Mouse (Mus musculus) granulocyte monocyte progenitor cell, adult 5-6 weeks (primary cell): ENCODE measurements around the gene Zfp770. TPM values are rescaled to one million over a fixed set of nuclear protein-coding genes. Genes with fewer than 3 reads are reported as not detected.
"Not testable (repeated sequence)": the region's sequence is repeated elsewhere in the genome, so short reads cannot be mapped to it uniquely, and the experiment has no call there.

Source experiments
- ATAC-seq: replicated peaks from 2 replicates; pipeline ENCODE4 v1.8.0; 2016; ENCODE audit warnings: mild to moderate bottlenecking, moderate TSS enrichment, inconsistent platforms; ENCODE audit not compliant: poor library complexity, severe bottlenecking
- total RNA-seq, 2 experiments: library from RNA; stranded (forward) in 1 of 2; stranded (reverse) in 1 of 2; fragments of 200-712, 200-1000 nt in 1 of 2; fragments of >200 nt in 1 of 2; fragmentation: Nextera tagmentation in 1 of 2; gene quantifications; 2 replicates each; pipeline ENCODE4 v1.2.3; 2014 to 2017

The Zfp770 gene
- total RNA-seq (2014; fragmentation: Nextera tagmentation) = 13.3 and 14.2 TPM in 2 replicates
- 10.3 and 10.8 TPM in 2 replicates for total RNA-seq (2017)

DNA sequence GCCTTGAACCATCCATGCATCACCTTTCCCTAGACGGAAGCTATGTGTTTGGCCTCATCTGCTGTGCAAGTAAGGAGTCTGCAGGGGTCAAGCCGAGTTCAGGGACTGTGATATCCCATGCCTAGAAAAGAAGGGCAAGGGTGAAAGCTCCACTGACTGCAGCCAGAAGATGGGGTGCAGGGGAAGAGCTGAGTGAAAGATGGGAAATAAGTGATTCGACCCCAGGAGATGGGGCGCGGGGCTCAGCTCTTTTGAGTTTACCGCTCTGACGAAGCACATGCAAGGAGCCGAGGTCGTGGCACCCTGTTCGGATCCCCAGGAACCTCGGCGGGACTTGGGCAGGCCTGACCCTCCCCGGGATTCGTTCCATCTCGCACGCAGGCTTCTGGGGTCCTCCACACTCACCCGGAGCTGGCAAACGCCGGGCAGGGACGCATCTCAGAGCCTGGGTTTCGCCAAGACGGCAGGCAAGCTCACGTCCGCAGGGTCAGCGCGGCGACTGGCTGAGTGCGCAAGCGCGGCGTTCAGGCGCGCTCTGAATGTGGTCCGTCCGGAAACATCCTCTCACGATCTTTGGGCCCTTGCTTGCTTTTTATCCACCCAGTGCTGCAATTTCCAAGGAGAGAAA lies at the start of gene Zfp770:
Zfp770 (minus strand) TSS at position 538 of the 628 bp plus-strand sequence.
- ATAC-seq = peak; percentile 94

DNA sequence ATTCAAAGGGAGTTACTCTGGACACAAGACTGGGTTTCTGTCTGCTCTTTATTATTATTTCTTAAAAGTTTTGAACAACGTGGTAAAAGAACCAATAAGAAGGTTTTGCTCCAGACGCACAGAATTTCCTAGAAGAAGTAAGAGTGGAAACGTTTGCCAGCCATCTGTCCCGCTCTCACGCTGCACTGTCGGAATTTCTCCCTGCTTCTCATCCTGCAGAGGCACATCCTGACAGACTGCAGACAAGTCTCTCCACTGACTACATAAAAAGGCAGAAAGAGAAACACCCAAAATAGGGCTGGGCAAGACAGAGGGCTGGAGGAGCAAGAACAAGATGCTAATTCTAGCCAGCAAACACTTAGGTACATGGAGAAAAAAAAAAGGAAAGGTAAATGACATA lies 48.2 kb upstream of the Zfp770 start:
- no peak for ATAC-seq

DNA sequence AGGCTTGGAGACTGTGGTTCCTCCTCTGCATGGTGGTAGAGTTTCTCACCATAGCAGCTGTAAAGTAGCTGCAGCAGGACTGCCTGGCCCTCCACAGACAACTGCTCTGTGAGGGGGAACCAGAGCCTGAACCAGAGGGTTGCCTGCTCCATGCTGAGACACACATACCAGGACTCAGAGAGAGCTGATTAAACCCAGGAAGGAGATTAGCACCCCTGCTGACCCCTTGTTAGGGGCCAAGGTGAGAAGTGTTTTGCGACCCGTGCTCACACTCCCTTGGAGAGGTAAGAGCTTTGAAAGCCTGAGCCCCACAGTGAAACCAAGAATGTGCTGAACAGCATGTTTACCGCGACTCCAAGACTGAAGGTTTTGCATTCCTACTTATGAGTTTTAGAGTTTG lies 36.4 kb upstream of the Zfp770 start:
- no peak for ATAC-seq

DNA sequence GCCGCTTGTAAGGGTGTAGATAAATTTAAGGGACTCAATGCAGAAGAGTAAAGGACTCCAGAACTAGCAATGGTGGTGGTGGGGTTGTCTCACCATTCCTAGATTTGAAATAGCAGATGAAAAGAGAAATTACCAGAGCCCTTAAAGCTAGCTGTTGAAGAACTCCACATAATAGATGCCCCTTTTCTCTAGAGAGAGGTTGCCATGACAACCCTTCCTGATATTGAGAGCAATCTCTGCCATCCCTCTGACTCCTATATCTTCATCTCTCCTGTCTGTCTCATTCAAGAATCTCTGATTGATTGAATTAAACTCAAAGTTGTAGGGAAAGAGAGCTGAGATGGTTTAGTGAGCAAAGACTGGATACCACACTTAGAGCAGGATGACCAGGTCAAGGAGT lies 35.3 kb upstream of the Zfp770 start:
- no peak for ATAC-seq

DNA sequence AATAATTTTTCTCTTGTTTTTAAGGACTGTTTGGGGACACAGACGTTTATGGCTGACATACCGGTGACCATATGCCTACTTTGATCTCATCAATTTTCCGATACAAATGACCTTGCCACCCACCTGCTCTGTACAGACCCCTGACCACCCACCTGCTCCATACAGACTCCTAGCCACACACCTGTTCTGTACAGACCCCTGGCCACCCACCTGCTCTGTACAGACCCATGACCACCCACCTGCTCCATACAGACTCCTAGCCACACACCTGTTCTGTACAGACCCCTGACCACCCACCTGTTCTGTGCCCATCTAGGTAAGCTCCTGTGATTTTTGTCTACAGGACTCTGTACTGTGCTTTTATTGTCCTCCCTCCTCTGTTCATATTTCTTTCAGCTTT lies 34.3 kb upstream of the Zfp770 start:
- ATAC-seq = no peak

DNA sequence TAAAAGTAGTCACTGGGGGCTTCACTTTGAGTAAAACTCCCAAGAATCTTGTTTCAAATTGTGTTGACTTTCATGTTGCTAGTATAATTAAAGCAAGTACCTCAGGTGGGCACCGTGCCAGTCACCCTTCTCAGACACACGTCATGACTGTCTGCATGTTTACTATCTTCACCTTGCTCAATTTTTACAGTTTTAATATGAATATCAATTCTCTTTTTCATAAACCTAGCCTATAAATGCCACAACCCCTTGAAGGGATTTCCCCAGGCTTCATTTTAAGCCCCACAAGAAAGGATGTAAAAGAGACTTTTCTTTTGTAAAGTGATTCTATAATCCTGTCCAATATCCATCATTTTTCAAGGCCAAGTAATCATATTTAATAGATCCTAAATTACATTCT lies 30.0 kb upstream of the Zfp770 start:
- no peak for ATAC-seq

DNA sequence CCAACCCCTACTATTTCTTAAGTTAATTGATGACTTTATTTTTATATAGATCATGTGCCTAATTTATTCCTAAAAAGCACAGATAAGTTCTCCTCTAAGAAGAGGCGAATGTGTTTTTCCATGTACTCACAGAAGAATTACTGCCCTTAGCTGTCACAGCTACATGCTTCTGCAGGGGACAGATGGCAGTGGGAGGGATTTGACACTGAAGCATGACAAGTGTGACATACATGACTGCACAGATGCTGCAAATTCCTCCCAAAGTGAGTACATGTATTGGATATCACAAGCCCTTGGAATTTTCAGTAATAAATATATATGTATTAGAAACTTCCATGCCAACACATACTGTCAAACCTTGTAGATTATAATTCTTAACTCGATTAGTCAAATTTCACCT lies 27.4 kb upstream of the Zfp770 start:
- no peak for ATAC-seq

DNA sequence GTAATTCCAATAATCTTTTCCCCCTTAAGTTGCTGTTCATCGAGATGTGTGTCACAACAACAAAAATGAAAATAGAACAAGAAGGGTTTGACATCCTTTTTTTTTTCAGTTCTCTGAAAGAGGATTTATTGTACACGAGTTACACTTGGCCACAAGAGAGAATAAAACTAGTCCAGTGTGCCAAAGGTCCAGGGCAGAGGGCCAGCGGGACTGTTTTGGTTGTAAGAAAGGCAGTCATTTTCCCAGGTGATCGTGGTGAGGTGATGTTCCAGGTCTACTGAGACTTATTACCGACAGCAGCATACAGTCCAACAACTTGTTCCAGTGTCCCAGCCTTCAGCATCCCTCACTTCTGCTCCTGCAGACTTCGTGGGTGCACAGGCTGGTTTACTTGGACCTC lies 3.8 kb upstream of the Zfp770 start:
- no peak for ATAC-seq

DNA sequence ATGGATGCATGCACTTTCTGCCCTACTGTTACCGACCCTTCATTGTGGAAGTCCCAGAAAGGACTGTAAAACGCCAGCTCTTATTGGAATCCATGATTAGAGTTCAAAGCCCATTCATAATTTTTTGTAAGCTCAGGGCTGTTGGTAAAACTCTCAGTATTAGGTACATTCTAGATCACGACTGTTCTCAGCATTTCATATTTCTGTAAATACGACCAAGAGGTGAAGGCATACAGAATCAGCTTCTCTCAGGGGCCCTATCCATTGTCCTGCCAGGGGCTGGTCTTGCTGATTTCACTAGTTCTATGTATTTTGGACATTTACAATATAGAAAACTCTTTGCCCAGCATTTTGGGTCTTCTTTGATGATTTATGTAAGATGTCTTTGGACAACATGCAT lies 305 bp upstream of the Zfp770 start:
- no peak for ATAC-seq

DNA sequence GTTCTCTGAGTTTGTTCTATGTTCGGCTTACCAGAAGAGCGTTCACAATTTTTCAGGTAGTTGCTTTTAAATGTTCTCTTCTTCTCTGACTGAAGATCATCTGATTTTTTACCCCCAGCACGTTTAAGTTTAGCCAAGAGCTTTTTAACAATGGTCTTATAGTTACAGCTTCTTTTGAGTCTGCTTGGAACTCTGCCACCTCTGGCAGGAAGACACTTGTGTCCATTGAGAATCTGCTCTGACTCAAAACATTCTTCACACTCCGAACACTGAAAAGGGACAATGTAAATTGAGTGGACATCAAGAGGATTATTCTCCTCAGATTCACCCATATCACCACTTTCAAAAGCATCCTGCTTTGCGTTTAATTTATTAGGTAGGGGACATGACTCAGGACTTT lies 4.8 kb downstream of the Zfp770 start:
- no peak for ATAC-seq

DNA sequence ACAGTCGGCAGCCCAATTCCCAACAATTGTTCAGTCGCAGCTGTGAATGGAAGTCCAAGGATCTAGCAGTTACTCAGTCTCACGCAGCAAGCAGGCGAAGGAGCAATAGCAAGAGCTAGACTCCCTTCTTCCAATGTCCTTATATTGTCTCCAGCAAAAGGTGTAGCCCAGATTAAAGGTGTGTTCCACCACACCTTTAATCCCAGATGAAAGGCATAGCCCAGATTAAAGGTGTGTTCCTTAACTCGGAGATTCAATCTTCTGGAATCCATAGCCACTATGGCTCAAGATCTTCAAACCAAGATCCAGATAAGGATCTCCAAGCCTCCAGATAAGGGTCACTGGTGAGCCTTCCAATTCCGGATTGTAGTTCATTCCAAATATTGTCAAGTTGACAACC lies 14.3 kb downstream of the Zfp770 start, which contains the start of gene Aqr:
Aqr (minus strand) TSS at position 101 of the 400 bp plus-strand sequence.
- ATAC-seq = not testable (repeated sequence)

DNA sequence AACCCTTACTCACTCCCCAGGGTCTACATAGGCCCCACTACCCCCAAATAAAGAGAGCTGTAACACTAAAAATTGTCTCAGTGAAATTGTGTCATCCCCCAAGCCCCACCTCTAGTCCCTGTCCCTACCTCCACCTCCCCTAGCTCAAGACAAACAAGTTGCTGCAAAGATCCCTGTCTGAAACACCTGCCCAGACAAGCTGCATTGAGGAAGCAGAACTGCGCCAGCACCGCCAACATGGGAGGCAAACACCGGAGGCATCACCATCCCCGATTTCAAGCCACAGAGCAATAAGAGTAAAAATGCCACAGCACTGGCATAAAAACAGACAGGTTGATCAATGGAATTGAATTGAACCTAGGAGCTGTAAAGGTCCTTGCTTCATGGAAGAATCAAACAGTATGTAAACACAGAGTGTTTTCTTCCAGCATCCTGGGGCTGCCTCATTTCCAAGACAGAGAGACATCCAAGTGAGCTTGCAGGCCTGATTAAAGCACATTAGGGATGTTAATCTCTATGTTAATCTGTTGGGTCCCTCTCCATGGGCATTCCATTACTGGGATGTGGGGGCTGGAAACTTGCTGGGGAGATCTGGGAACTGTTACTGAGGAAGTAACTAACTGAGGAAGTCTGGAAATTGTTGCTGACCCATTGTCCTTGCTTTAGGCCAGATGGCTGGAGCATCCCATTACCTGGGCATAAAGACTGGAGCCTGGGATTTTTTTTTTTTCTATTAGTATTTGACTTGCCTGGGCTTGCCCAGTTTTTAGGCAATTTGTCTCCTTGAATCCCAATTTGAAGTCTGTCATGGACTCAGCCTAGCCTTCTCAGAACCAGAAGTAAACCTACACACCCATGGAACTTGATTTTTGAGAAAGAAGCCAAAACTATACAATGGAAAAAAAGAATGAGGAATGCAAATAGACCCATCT lies 23.2 kb downstream of the Zfp770 start:
- ATAC-seq = no peak

DNA sequence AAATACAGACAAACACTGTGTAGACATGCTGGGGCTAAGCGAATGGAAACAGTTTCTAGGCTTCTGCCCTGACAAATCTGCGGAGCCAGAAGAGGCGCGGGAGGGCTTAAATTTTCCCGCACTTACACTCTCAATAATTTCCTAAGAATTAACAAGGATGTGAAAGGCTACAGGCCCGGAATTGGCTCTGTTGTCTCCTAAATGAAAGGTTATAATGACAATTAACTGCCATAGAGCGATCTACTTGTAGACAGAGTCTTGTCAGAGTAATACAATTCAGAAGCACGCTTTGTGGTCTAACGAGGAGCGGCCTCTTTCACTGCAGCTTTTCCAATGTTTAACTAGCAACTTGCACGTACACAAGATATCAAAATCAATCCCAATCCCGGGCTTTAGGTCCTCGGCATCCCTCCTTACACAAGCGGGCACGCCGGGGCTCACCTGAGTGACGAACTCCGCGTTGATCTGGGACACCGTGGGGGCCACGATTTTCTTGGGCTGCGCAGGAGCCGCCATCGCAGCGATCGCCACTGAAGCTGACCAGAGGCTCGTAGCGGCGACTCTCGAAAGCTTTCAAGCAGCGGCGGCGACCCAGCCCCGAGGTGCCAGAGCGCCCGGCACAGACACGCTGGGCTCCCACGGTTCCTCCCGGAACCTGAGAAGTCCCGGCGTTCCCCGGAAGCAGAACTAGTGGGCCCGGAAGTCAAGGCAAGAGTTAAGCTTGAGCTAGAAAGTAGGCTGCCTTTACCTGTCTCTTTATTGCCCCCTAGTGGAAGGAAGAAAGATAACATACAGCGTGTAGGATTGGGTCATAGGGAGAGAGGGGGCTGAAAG lies 26.4 kb downstream of the Zfp770 start:
- peak; percentile 99 for ATAC-seq

DNA sequence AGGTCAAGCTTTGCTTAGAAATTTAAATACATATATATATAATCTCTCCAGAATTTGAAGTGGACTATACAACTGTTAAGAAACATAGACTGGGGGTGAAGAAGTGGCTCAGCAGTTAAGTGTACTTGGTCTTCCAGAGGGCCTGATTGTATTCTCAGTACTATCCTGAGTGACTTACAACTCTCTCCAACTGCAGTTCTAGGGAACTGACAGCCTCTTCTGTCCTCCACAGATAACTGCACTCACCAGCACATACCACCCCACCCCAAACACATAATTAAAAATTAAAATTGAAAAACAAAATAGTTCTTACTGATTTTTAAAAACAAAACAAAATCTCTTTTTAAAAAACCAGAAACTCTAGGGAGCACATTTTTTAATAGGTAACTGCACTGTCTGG lies 28.0 kb downstream of the Zfp770 start:
- no peak for ATAC-seq

DNA sequence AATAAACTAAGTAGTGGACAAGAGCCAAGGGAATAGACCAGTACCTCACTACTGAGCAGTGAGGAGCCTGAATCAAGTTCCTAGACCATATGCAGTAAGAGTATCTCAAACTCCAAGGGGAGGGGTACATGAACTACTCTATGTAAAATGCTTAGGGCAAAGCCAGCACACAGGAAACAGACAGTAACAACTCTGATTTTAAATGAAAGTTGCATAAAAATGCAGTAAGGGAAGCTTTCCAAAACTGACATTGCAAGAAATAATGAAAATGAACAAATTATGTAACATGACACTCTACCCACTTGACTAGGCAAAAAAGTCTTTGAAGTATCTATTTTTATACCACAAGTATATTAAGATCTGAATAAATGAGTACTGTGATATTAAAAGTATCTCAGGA lies 33.4 kb downstream of the Zfp770 start:
- ATAC-seq = no peak

DNA sequence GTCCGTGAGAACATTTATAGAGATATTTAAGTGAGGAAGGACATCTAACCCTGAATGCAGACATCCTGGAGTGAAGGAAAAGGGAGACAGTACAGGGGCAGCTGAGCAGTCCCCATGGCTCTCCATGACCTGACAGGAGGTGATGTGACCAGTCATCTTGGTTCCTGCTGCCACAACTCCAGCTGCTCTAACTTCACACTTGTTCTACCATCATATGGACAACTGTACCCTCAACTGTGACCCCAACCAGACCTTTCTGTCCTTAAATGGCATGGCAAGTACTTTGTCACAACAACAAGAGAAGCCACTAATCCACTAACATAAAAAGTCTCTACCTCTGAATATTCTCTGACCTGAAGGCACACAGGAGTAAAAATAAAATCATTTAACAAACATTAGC lies 39.3 kb downstream of the Zfp770 start:
- no peak for ATAC-seq

DNA sequence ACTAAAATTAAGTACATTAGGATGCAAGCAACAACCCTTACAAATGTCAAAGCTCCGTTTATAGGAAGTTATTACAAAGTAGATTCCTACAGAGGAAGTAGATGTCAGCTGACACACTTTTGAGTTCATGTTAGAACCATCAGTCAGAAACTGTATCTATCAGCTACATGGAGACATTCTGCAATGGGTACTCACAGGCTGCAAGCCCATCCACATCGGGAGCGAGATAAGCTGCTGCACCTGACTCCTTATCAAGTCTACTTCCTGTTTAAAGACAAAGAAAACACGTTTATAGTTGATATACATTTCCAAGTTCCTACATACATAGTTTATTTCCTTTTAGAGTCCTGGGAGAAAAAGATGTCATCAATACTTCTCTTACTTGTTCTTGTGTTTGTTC lies 43.9 kb downstream of the Zfp770 start:
- ATAC-seq = no peak

DNA sequence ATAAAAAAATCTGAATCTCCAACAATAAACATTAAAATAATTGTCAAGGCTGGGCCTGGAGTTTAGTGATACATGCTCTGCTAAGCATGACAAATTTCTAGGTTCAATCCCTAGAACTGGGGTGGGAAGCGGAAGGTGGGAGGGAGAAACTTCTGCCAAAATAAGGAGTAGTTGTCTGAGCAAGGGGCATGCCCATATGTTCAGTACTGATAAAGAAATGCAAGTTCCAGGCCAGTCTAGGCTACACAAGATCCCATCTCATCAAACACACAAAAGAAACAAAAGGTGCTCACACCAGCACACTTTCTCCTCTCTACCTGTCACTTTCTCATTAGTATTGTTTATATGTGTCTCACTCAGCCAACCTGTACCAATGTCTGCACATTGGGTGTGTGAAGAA lies 44.6 kb downstream of the Zfp770 start:
- no peak for ATAC-seq

DNA sequence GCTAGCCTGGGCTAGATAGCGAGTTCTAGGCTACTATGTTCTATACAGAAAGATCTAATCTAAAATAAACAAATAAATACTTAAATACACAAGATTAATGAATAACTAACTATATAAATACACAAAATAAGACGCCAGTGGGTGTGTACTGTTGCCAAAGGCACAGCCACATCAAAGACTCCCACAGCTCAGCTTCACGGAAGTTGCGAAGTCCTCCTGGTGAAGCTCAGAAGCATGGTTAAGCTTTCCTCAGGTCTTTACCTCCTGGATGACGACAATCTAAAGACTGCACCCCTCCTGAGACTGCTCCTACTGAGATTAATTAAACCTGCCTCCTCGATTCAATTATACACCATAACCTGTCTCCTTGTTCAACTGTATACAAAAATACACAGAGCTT lies 48.0 kb downstream of the Zfp770 start:
- no peak for ATAC-seq

DNA sequence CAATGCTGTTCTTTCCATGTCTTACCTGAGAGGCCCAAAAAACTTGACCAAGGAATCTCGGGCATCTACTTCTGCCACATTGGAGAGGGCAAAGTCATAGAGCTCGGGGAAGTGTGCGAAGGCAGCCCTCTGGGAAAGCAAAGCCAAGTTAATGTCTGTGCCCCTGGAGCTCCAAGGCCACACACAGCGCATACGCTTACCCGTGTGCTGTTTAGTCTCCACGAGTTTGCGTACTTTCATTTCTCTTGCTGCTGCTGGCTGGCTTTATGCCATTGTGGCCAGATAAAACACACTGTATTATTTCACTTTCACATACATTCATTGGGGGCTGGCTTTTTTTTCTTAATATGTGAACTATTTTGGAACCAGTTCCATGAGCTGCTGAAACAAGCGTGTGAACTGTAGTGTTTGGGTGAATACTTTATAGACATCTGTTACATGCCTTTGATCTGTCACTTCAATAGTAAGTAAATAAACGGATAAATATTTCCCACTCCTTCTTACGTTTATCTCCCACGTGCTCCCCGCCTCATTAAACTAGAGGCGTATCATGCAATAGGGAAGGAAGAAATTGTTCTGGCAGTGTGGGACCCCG lies 54.3 kb downstream of the Zfp770 start:
- ATAC-seq = no peak
